Mouse (Mus musculus): ENCODE measurements around the gene Zcchc10.

DNA sequence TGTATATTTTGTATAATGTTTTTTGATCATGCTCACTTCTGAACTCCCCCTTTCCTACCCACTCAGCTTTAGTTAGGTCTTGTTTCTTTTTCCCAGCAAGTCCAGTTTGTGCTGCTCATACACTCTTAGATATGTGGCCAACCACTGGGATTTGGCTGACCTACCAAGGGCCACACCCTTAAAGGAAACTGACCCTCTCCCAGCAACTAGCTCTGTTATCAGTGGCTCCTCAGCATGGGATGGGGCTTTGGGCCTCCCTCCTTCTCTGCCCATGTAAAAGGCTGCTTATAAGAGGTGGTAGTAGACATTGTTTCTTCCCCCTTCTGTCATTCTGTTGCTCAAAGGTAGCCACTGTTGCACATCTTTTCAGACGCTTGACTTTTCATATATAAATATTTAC is 54.4 kb downstream of the Zcchc10 start:
- no peak for TF ChIP-seq ZC3H11A (IDR thresholded peaks at IDR 0.05; ENCODE audit: borderline replicate concordance, low read depth, low read length)
- no peak for TF ChIP-seq HCFC1 (IDR thresholded peaks at IDR 0.05; ENCODE audit: borderline replicate concordance, insufficient read depth, low read length)
- TF ChIP-seq CHD2 (IDR thresholded peaks at IDR 0.05; ENCODE audit: low read depth, low read length), result no peak

All from ES-E14 (cell line).